Mouse (Mus musculus): ENCODE data around the gene Tmub2. TPM values are rescaled to one million over a fixed set of nuclear protein-coding genes. Genes with fewer than 3 reads are reported as not detected.
A peak's percentile ranks its signal among the peaks of the same experiment; 100 is the strongest.

Tmub2 gene
- polyA plus RNA-seq, 1 experiment = 25.2 TPM

- H3K27me3 ChIP-seq (ENCODE audit: control insufficient read depth, insufficient read depth, insufficient read length) = no peaks in the 10 kb centered on the region
- peaks cover 27% of the 10 kb centered on the region for H3K79me2 ChIP-seq (ENCODE audit: control insufficient read depth, insufficient read depth)
- H3K79me3 ChIP-seq (ENCODE audit: low read depth) = peaks cover 24% of the 10 kb centered on the region
- H3ac ChIP-seq (ENCODE audit: control insufficient read depth, insufficient read length, low read depth) = peak overlapping the region; percentile 26
- peaks cover 43% of the 10 kb centered on the region for H3K36me3 ChIP-seq (ENCODE audit: control insufficient read depth, insufficient read depth)
- TF ChIP-seq MAX (IDR thresholded peaks at IDR 0.05) (no peak), MYOG (IDR thresholded peaks at IDR 0.05; ENCODE audit: control insufficient read depth, extremely low read depth, insufficient read length) (no peak), CEBPB (IDR thresholded peaks at IDR 0.05; ENCODE audit: low read depth) (no peak), CTCF (IDR thresholded peaks at IDR 0.05; ENCODE audit: control insufficient read depth, insufficient read depth, insufficient read length) (no peak), FOSL1 (IDR thresholded peaks at IDR 0.05; ENCODE audit: insufficient read depth, low read length, poor library complexity, severe bottlenecking) (no peak), MYOD1 (IDR thresholded peaks at IDR 0.05; ENCODE audit: control insufficient read depth, insufficient read length, low read depth) (no peak), USF1 (IDR thresholded peaks at IDR 0.05; ENCODE audit: low read depth) (no peak)
- H3K4me3 ChIP-seq (ENCODE audit: insufficient read depth, poor library complexity, severe bottlenecking) = no peak overlapping the region
Observed at GRCm38 (mm10) chr11:102294416-102294815, 9.7 kb downstream of the Tmub2 start.

DNA sequence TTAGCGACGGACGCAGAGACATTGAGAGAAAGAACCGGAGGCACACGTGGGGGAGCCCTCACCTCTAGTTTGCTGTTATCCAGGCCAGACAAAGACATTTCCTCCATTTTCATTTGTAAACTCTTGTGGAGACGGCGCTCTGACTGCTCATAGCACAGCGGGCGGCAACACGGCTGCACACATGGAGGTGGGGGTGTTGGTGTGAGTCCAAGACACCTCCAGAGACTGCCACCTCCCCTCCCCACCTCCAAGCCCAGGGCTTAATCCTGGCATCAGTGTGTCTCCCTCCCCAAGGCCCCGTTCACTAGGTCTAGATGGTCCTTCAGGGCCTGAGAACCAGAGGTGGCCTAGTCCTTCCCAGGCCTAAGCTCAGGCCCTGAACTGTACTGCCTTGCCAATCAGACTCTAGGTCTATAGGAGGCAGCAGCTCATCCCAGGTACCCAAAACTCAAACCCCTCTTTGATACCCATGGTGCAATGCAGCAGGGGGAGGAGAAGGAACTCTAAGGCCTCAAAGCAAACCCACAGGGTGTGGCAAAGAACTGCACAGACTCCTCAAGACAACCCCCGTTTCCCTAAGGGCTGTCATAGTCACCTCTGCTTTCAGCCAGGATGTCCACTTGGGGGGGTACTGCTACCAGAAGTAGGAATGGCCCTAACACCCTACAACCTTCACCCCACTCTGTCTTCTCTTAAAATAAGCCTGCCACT lies 10.3 kb downstream of the Tmub2 start:
- Histone ChIP-seq H3ac (ENCODE audit: control insufficient read depth, insufficient read length, low read depth) (peak overlapping the region; percentile 98), H3K79me3 (ENCODE audit: low read depth) (peaks cover 24% of the 10 kb centered on the region), H3K36me3 (ENCODE audit: control insufficient read depth, insufficient read depth) (peaks cover 37% of the 10 kb centered on the region), H3K79me2 (ENCODE audit: control insufficient read depth, insufficient read depth) (peaks cover 27% of the 10 kb centered on the region), H3K4me3 (ENCODE audit: insufficient read depth, poor library complexity, severe bottlenecking) (peak overlapping the region; percentile 89), H3K27me3 (ENCODE audit: control insufficient read depth, insufficient read depth, insufficient read length) (no peaks in the 10 kb centered on the region)
- TF ChIP-seq MYOD1 (IDR thresholded peaks at IDR 0.05; ENCODE audit: control insufficient read depth, insufficient read length, low read depth) (no peak), FOSL1 (IDR thresholded peaks at IDR 0.05; ENCODE audit: insufficient read depth, low read length, poor library complexity, severe bottlenecking) (no peak), CTCF (IDR thresholded peaks at IDR 0.05; ENCODE audit: control insufficient read depth, insufficient read depth, insufficient read length) (no peak), USF1 (IDR thresholded peaks at IDR 0.05; ENCODE audit: low read depth) (no peak), MYOG (IDR thresholded peaks at IDR 0.05; ENCODE audit: control insufficient read depth, extremely low read depth, insufficient read length) (no peak), MAX (IDR thresholded peaks at IDR 0.05) (no peak), CEBPB (IDR thresholded peaks at IDR 0.05; ENCODE audit: low read depth) (no peak)

GRCm38 (mm10) chr11:102295598-102296471 lies 11.1 kb downstream of the Tmub2 start:
- TF ChIP-seq CTCF (IDR thresholded peaks at IDR 0.05; ENCODE audit: control insufficient read depth, insufficient read depth, insufficient read length) = no peak
- no peak for TF ChIP-seq MYOG (IDR thresholded peaks at IDR 0.05; ENCODE audit: control insufficient read depth, extremely low read depth, insufficient read length)
- no peak for TF ChIP-seq MAX (IDR thresholded peaks at IDR 0.05)
- no peak for TF ChIP-seq MYOD1 (IDR thresholded peaks at IDR 0.05; ENCODE audit: control insufficient read depth, insufficient read length, low read depth)
- TF ChIP-seq CEBPB (IDR thresholded peaks at IDR 0.05; ENCODE audit: low read depth) = no peak
- no peak for TF ChIP-seq USF1 (IDR thresholded peaks at IDR 0.05; ENCODE audit: low read depth)
- H3ac ChIP-seq (ENCODE audit: control insufficient read depth, insufficient read length, low read depth) = peak overlapping the region; percentile 98
- no peaks in the 10 kb centered on the region for H3K27me3 ChIP-seq (ENCODE audit: control insufficient read depth, insufficient read depth, insufficient read length)
- H3K36me3 ChIP-seq (ENCODE audit: control insufficient read depth, insufficient read depth) = peaks cover 30% of the 10 kb centered on the region
- H3K79me3 ChIP-seq (ENCODE audit: low read depth) = peaks cover 24% of the 10 kb centered on the region
- peaks cover 27% of the 10 kb centered on the region for H3K79me2 ChIP-seq (ENCODE audit: control insufficient read depth, insufficient read depth)
- peak overlapping the region; percentile 89 for H3K4me3 ChIP-seq (ENCODE audit: insufficient read depth, poor library complexity, severe bottlenecking)

- peaks cover 27% of the 10 kb centered on the region for H3K79me2 ChIP-seq (ENCODE audit: control insufficient read depth, insufficient read depth)
- H3K79me3 ChIP-seq (ENCODE audit: low read depth) = peaks cover 24% of the 10 kb centered on the region
- H3K36me3 ChIP-seq (ENCODE audit: control insufficient read depth, insufficient read depth) = peaks cover 21% of the 10 kb centered on the region
- H3K4me3 ChIP-seq (ENCODE audit: insufficient read depth, poor library complexity, severe bottlenecking) = peak within 1 kb of the TSS; percentile 89
- no peak for TF ChIP-seq MYOD1 (IDR thresholded peaks at IDR 0.05; ENCODE audit: control insufficient read depth, insufficient read length, low read depth)
- no peak for TF ChIP-seq FOSL1 (IDR thresholded peaks at IDR 0.05; ENCODE audit: insufficient read depth, low read length, poor library complexity, severe bottlenecking)
- no peak for TF ChIP-seq USF1 (IDR thresholded peaks at IDR 0.05; ENCODE audit: low read depth)
- no peak for TF ChIP-seq CTCF (IDR thresholded peaks at IDR 0.05; ENCODE audit: control insufficient read depth, insufficient read depth, insufficient read length)
- TF ChIP-seq CEBPB (IDR thresholded peaks at IDR 0.05; ENCODE audit: low read depth) = no peak
- peak; percentile 92 for TF ChIP-seq MAX (IDR thresholded peaks at IDR 0.05)
- TF ChIP-seq MYOG (IDR thresholded peaks at IDR 0.05; ENCODE audit: control insufficient read depth, extremely low read depth, insufficient read length) = no peak
- no peaks in the 10 kb centered on the region for H3K27me3 ChIP-seq (ENCODE audit: control insufficient read depth, insufficient read depth, insufficient read length)
- peak within 1 kb of the TSS; percentile 98 for H3ac ChIP-seq (ENCODE audit: control insufficient read depth, insufficient read length, low read depth)
Observed at GRCm38 (mm10) chr11:102296491-102297472, 12.1 kb downstream of the Tmub2 start, which contains the start of gene Atxn7l3. Gene Atxn7l3 (minus strand): TSS chr11:102296631.

Measured in C2C12 (cell line).